17 mouse cellular contexts compared by ENCODE assay signal in genomic region chr1:136268224-136268623, GRCm38 (mm10). TPM values are rescaled to one million over a fixed set of nuclear protein-coding genes. Genes with fewer than 3 reads are reported as not detected.
"Had no signal": no experiment of that assay in that cellular context is flagged by ENCODE, and none has a peak within 500 bp of the region (broad histone marks: within the 10 kb centered on the region; RNA-seq: fewer than 3 reads in every experiment).

No protein-coding gene starts in this region.

- H3K9ac ChIP-seq: limb, embryonic 12.5 days; liver, embryonic 13.5 days; liver, postnatal 0 days; neural tube, embryonic 12.5 days had no signal

- H3K4me2 ChIP-seq: limb, embryonic 12.5 days; liver, embryonic 13.5 days; neural tube, embryonic 12.5 days had no signal

- H3K4me3 ChIP-seq: layer of hippocampus, adult 2 months; limb, embryonic 12.5 days; liver, embryonic 13.5 days; megakaryocyte, embryonic 14.5 days; neural tube, embryonic 12.5 days had no signal

- H3K9me3 ChIP-seq: limb, embryonic 12.5 days; liver, embryonic 13.5 days; megakaryocyte, embryonic 14.5 days; neural tube, embryonic 12.5 days had no signal

- ATAC-seq: liver, postnatal 0 days had no signal

- H3K4me1 ChIP-seq: limb, embryonic 12.5 days; liver, embryonic 13.5 days; megakaryocyte, embryonic 14.5 days; neural tube, embryonic 12.5 days had no signal

- DNase-seq: kidney, adult 18-20 months; kidney, postnatal 10 days; kidney, postnatal 4 days; liver; liver, embryonic 13.5 days; liver, postnatal 0 days; thymus, postnatal 4 days had no signal

- H3K27ac ChIP-seq: layer of hippocampus, adult 2 months; limb, embryonic 12.5 days; liver, embryonic 13.5 days; macrophage; neural tube, embryonic 12.5 days; stomach, postnatal 0 days had no signal

- H3K27me3 ChIP-seq: neural tube, embryonic 12.5 days had no signal

RNA-seq across cellular contexts. Expression of gene Gpr25, which starts 7.6 kb away (rescaled TPM):
- total RNA-seq: monocyte, adult 5-6 weeks; neutrophil, adult 5-6 weeks had no signal
- polyA plus RNA-seq: intestine, embryonic 14.5 days; kidney, embryonic 14.5 days; limb, embryonic 12.5 days; liver, embryonic 13.5 days; liver, postnatal 0 days; macrophage; neural tube, embryonic 12.5 days; stomach, postnatal 0 days had no signal

RNA-seq across cellular contexts. Expression of gene Inava, which starts 34.2 kb away (rescaled TPM):
- total RNA-seq: monocyte, adult 5-6 weeks; neutrophil, adult 5-6 weeks had no signal
- polyA plus RNA-seq: macrophage had no signal

RNA-seq across cellular contexts. Expression of gene Mroh3, which starts 55.6 kb away (rescaled TPM):
- total RNA-seq: monocyte, adult 5-6 weeks; neutrophil, adult 5-6 weeks had no signal
- polyA plus RNA-seq: liver, embryonic 13.5 days; liver, postnatal 0 days; macrophage; neural tube, embryonic 12.5 days had no signal
